Mouse (Mus musculus) heart, postnatal 0 days (tissue): ENCODE measurements around the gene Lcor.

Source experiments
- CTCF ChIP-seq: IDR thresholded peaks from 2 replicates; pipeline ENCODE4 v1.5.1; 2016; ENCODE audit warnings: antibody characterized with exemption, control low read depth, low read depth
- EP300 ChIP-seq: IDR thresholded peaks from 2 replicates; pipeline ENCODE4 v1.6.1; 2016; ENCODE audit warnings: antibody characterized with exemption, low read depth

DNA sequence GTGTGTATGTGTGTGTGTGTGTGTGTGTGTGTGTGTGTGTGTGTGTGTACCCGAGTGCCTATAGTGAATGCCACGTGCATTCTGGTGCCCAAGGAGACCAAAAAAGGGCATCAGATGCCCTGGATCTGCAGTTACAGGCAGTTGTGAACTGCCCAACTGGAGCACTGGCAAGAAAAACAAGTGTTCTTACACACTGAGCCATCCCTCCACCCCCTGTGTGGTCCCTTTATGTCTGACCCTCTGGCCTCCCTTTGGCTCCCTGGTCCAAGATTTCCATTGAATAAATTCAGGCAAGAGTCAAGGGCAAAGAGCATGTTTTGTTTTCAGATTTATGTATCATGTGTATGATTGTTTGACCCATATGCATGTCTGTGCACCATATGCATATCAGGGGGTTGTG is 35.3 kb upstream of the Lcor start:
- no peak for TF ChIP-seq CTCF
- no peak for TF ChIP-seq EP300
